Mouse (Mus musculus) CD4-positive helper T cell, adult 2 months (primary cell): ENCODE results near the gene Nlgn2.

Experiments used
- DNase-seq: peaks from one replicate; pipeline ENCODE4 v3.0.0-alpha.2; 2012; ENCODE audit warnings: low read depth, missing footprints, low spot score

Nlgn2 gene

DNA sequence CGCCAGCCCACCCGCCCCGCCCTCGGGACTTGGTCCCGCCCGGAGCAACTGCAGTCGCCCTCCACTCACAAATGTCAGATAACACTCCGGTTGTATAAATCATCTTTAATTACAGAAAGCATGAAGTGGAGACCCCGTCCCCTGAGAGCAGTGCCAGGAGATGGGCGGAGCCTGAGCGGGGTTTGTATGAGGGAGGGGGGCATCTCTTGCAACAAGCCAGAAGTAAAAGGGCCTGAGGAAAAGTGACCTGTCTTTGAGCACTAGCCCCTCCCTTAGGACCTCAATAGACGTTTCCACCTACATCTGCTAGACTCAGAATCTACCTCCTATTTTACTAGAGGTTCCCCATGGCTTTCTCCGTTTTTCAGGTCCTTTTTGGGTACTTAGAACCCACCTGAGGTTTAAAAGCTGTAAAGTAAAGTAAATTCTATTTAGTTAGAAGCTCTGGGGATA, 41.6 kb downstream of the Nlgn2 start:
- no peak for DNase-seq

DNA sequence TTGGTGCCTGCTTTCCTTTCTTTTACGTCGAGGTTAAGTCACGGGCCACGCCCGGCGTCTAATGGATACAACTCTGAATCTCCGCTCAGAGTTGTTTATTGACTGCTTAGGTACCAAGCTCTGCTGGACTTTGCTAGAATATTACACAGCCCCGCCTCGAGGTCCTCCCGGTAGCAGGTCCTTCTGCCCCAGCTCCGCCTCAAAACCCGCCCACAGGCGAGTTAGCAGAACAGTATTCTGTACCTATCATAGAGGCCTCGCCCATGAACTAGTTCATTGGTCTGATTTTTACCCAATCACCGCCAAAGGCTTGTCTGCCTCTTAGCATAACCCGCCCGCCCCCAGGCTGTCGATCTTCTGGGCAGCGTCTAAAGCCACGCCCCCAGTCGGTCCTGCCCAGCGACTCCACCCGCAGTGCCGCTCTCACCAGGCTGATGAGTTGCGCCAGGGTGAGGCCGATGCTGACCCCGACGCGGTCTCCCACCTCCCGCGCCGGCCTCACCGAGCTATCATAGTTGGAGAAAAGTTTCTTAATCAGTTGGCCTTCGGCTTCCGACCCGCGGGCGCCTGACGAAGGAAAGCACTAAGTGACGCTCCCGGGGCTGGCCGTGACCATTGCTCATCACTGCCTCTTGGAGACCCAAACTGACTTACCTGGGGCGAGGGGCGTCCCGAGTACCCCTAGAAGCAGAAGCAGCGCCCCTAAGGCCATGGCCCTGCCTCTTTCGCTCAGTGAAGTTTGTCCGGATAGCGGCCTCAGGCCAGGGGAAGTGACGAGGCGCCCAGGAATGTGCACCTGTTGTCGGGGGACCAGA, 42.2 kb downstream of the Nlgn2 start, which contains the start of gene Chrnb1:
TSS of gene Chrnb1 (minus strand) at position 776 of the 815 bp plus-strand sequence.
- peak; percentile 95 for DNase-seq

DNA sequence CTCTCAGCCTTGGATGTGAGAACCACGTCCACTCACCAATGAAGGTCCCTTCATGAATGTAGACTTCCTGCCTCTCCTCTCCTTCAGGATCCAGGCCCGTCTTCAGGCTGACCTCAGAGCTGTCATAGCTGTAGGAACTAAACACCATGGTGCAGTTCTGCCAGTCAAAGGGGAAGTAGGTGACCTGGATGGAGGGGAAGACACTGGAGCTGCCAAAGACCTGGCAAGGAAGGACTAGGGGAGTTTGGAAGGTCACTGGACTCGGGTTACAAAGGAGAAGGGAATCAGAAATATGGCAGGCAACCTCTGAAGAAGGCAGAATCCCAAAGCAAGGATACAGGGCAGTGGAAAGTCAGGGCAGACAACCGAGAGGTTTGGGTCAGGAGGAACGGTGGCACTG, 44.2 kb downstream of the Nlgn2 start:
- DNase-seq, result no peak

DNA sequence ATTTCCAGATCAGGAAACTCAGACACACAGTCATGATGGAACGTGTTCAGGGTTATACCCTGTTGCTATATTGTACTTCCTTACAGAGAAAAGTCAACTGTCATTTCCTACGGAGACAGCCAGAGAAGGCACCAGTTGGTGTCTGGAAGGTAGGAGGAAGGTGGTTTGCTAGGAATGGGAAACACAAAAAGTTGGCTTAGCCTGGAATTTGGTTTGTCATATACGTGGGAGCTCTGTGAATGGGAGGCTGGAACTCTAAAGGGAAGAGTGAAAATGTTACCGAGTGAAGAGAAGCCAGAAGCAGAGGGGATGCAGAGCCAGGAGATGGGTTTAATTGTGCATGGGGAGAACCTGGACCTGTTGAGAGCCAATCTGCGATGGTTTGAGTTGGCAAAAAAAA, 46.2 kb downstream of the Nlgn2 start:
- no peak for DNase-seq

DNA sequence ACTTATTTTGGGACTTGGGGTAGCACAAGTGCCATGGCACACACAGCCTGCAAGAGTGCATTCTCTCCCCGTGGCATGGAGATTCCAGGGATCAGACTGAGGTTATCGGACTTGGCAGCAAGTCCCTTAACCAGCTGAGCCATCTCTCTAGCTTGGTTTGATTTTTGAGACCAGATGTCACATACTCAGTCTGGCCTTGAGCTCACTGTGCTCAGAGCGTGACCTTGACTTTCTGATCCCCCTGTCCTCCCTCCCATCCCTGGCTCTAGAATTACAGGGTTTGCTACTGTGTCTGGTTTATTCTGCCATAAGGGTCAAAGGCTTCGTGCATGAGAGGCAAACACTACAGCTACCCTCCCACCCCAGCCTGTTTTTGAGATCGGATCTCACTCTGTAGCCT, 48.2 kb downstream of the Nlgn2 start:
- no peak for DNase-seq

DNA sequence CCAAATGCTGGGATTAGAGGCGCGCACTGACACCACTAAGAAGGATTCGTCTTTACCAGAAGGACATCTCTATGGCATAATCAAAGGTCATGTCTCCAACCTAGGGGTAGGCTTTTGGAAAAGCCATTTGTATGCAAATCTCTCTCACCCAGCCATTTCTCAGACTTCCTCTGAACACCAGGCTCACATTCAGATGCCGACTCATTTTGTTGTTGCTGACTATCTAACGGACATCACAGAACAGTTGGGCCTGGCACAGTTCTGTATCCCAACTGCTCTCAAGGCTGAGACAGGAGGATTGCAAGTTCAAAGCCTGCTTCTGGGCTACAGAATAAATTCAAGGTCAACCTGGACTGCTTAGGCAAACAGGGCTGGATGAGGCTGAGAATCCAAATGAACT, 50.3 kb downstream of the Nlgn2 start:
- DNase-seq, result no peak

DNA sequence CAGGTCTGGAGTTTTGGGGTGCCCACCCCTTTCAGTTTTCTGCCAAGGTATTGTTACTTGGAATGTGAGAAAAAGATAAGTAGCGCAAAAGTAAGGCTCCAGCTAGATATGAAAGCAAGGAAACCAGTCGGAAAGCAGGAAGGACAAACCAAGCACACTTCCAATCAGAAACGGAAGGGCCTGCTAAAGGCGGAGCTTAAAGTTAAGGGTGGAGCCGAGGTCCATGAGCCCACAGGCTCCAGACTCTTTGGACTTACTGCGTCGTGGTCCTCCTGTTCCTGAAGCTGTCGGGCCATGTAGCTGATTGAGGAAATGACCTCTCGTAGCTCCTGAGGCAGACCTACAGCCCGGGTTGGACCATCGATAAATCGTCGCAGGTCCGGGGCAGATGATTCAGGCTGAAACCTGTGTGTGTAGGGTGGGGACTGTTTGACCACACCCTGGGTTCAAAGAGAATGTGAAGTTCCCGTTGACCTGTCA, 52.8 kb downstream of the Nlgn2 start:
- DNase-seq, result no peak

DNA sequence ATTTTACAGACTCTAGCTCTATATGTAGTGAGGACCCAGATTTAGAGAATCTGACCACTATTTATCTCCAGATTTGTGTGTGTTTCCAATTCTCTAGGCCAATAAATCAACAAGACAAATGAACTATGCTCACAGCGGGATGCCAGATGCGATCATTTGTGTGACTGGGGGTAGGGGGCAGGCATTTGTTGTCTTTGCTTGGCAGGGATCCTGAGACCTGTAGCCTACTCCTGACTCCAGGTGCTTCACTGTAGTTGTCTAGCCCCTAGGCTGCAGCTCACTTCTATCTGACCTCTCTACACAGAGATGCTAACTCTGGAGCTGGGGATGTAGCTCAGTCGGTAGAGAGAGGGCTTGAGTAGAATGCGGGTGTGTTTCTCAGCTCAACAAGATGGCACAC, 55.8 kb downstream of the Nlgn2 start:
- DNase-seq, result no peak

DNA sequence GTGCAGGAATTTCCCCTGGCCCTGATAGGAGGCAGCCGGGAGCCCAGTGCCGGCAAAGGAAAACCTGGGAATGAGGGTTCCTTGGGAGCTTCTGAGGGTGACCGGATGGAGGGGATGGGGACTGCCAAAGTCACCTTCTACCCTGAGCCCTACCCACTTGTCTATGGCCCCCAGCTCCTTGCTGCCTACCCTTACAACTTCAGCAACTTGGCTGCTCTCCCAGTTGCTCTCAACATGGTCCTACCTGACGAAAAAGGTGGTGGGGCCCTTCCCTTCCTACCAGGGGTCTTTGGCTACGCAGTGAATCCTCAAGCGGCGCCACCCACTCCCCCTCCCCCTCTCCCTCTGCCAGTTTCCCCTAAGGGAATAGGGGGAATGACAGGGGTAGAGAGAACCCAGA, 58.6 kb downstream of the Nlgn2 start:
- DNase-seq, result no peak

DNA sequence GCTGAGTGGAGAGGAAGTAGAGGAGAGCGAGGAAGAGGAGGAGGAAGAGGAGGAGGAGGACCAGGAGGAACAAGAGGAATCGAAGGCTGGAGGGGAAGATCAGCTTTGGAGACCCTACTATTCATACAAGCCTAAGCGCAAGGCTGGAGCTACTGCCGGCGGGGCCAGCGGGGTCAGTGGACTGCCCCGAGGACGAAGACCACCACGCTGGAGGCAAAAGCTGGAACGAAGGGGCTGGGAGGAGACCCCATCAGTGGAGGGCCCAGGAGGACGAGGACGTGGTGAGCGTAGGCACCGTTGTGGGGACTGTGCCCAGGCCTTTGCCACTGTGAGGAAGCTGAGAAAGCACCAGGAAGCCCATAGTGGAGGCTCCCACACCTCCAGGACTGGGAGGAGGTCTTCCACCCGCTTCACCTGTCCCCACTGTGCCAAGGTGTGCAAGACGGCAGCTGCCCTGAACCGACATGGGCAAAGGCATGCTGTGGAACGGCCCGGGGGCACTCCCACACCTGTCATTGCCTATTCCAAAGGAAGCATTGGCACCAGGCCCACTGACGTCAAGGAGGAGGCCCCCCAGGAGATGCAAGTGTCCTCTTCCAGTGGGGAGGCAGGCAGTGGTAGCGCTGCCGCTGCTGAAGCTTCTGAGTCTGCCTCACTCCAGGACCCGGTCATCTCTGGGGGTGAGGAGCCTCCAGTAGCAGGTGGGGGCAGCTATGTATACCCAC, 59.2 kb downstream of the Nlgn2 start:
- DNase-seq, result no peak

DNA sequence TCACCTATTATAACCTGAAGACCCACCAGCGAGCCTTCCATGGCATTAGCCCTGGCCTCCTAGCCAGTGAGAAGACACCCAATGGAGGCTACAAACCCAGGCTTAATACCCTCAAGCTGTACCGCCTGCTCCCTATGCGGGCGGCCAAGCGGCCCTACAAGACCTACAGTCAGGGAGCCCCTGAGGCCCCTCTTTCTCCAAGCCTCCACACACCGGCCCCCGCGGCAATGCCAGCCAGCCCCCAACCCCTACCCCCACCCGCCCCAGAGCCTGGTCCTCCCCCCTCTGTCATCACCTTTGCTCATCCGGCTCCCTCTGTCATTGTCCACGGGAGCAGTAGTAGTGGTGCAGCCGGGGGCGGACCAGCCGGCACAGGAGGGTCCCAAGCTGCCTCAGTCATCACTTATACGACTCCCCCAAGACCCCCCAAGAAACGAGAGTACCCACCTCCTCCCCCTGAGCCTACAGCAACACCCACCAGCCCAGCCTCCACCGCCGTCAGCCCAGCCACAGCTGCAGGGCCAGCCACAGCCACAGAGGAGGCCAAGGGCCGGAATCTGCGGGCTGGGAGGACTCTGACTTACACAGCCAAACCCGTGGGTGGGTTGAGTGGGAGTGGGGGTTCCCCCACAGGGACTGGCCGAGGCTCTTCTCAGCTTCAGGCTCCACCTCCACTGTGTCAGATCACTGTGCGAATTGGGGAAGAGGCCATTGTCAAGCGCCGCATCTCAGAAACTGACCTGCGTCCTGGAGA, 59.9 kb downstream of the Nlgn2 start:
- DNase-seq, result no peak

DNA sequence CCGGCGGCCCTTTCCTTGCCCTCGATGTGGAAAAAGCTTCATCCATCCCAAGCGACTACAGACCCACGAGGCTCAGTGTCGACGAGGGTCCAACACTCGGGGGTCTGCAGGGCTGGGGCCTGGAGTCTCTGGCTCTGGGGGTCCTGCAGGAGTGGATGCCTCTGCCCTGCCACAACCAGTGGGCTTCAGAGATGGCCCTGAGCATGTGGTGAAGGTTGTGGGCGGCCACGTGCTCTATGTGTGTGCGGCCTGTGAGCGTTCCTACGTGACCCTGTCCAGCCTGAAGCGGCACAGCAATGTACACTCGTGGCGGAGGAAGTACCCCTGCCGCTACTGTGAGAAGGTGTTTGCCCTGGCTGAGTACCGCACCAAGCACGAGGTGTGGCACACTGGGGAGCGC, 61.1 kb downstream of the Nlgn2 start:
- no peak for DNase-seq

DNA sequence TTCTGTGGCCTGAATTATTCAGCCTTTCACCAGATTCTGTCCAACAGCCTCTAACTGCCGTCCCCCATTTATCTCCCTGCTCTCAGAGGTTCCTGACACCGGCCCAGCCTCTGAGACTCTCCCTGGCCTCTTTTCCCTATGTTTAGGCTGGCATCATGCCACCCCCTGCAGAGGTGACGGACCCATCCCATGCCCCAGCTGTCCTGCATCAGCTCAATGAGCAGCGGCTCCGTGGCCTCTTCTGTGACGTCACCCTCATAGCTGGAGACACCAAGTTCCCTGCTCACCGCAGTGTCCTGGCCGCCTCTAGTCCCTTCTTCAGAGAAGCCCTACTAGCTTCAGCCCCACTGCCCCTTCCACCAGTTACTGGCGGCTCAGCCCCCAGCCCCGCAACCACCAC, 61.9 kb downstream of the Nlgn2 start:
- no peak for DNase-seq

DNA sequence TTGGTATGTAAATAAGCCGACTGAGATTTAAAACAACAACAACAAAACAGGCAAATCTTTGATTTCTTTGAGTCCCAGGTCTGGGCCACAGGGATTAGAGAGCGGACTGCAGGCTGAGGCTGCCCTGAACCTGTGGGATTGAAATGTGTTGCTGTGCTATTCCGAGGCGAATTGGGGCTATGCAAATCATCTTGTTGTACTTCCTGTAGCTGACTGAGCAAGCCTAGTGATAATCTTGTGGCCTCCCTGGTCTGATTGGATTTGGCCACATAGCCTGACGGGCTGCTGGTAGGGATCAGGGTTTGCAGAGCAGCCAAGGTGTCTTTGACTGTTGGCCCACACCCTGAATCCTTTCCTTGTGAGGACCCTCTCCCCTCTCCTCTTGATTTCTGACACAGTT, 62.6 kb downstream of the Nlgn2 start:
- DNase-seq, result no peak
